Mouse (Mus musculus) monocyte, adult 2 months (primary cell): ENCODE data around the gene Tspan9.

Experiments
- DNase-seq, 2 experiments: peaks; one replicate each; pipeline ENCODE4 v3.0.0; 2022; ENCODE audit warnings: low spot score in 2 of 2, low read depth in 1 of 2

Gene Tspan9

GRCm38 (mm10) chr6:128104712-128105324 is 38.6 kb downstream of the Tspan9 start:
- no peak for DNase-seq

- DNase-seq: no peak
Measured at GRCm38 (mm10) chr6:128103874-128104273, 39.5 kb downstream of the Tspan9 start.

- no peak for DNase-seq
Measured at GRCm38 (mm10) chr6:128102296-128102999, 40.9 kb downstream of the Tspan9 start.

- DNase-seq: no peak
Measured at GRCm38 (mm10) chr6:128099871-128100270, 43.5 kb downstream of the Tspan9 start.

- DNase-seq: no peak
Measured at GRCm38 (mm10) chr6:128099190-128099589, 44.2 kb downstream of the Tspan9 start.

GRCm38 (mm10) chr6:128096521-128096920 is 46.9 kb downstream of the Tspan9 start:
- no peak for DNase-seq

- DNase-seq: no peak
Measured at GRCm38 (mm10) chr6:128095906-128096305, 47.5 kb downstream of the Tspan9 start.

GRCm38 (mm10) chr6:128095131-128095530 is 48.3 kb downstream of the Tspan9 start:
- no peak for DNase-seq

GRCm38 (mm10) chr6:128093856-128094628 is 49.4 kb downstream of the Tspan9 start:
- DNase-seq: no peak

- no peak for DNase-seq
Measured at GRCm38 (mm10) chr6:128092621-128093020, 50.8 kb downstream of the Tspan9 start.

GRCm38 (mm10) chr6:128091833-128092166 is 51.6 kb downstream of the Tspan9 start:
- DNase-seq: no peak

- DNase-seq: no peak
Measured at GRCm38 (mm10) chr6:128090985-128091832, 52.2 kb downstream of the Tspan9 start.

GRCm38 (mm10) chr6:128089770-128090702 is 53.4 kb downstream of the Tspan9 start:
- no peak for DNase-seq

GRCm38 (mm10) chr6:128088746-128089523 is 54.5 kb downstream of the Tspan9 start:
- DNase-seq: no peak

- no peak for DNase-seq
Measured at GRCm38 (mm10) chr6:128085488-128086066, 57.8 kb downstream of the Tspan9 start.

GRCm38 (mm10) chr6:128083305-128083704 is 60.1 kb downstream of the Tspan9 start:
- DNase-seq: no peak

- DNase-seq: no peak
Measured at GRCm38 (mm10) chr6:128081781-128082180, 61.6 kb downstream of the Tspan9 start.

GRCm38 (mm10) chr6:128081293-128081692 is 62.1 kb downstream of the Tspan9 start:
- no peak for DNase-seq
